Mouse (Mus musculus) bone marrow macrophage, adult 2 months (primary cell): Measurements from ENCODE around the gene Cma2.
"Not testable (repeated sequence)": the region's sequence is repeated elsewhere in the genome, so short reads cannot be mapped to it uniquely, and the experiment has no call there.

ENCODE experiments used
- CTCF ChIP-seq: IDR thresholded peaks from 2 replicates; pipeline ENCODE4 v1.5.1; 2012; ENCODE audit warnings: low read depth, mild to moderate bottlenecking, low read length, moderate library complexity
- POLR2A ChIP-seq: IDR thresholded peaks from 2 replicates; pipeline ENCODE4 v1.6.1; 2012; ENCODE audit warnings: mild to moderate bottlenecking, low read depth, low read length, borderline replicate concordance

DNA sequence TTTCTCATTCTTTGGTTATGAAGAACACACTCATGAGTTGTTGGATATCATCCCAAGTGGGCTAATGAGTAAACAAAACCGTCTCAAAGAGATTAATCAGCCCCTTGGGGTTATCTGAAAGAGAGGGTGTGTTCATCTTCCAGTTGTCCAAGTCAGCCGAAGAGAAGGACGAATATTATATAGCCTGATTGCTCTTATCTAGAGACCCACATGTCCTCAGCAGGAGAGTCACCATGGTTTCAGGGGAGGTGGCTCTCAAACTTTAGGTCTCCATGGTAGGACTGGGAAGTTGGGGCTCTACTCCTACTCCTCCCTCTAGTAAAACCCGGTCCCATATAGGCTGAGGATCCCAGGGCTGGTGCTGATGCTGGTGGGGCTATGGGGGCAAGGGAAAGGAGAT, 70.5 kb downstream of the Cma2 start:
- TF ChIP-seq POLR2A, CTCF: not testable (repeated sequence)
